Mouse (Mus musculus) forebrain, embryonic 11.5 days (tissue): Measurements from ENCODE around the gene Dnajc22. TPM values are rescaled to one million over a fixed set of nuclear protein-coding genes. Genes with fewer than 3 reads are reported as not detected.

Source experiments
- ATAC-seq: fragments of 200-750 bp; cut with Nextera tagmentation; replicated peaks from 2 replicates; pipeline ENCODE4 v1.8.0; 2017; ENCODE audit warnings: moderate TSS enrichment; ENCODE audit not compliant: low FRiP score
- DNase-seq: peaks from one replicate; pipeline ENCODE4 v3.0.0-alpha.2; 2017; ENCODE audit warnings: low spot score
- H3K27ac ChIP-seq: fragments of 300-500 bp; sonication (generic); 2 replicates; pipeline ENCODE4 v1.5.1; 2014; ENCODE audit warnings: low read depth, low read length
- H3K27me3 ChIP-seq: fragments of 300-500 bp; sonication (generic); 2 replicates; pipeline ENCODE4 v1.6.1; 2014; ENCODE audit warnings: mild to moderate bottlenecking, low read length, mixed read lengths; ENCODE audit not compliant: control insufficient read depth, insufficient read depth
- H3K36me3 ChIP-seq: fragments of 300-500 bp; sonication (generic); 2 replicates; pipeline ENCODE4 v1.6.1; 2014; ENCODE audit warnings: mild to moderate bottlenecking, low read length, moderate library complexity, mixed read lengths; ENCODE audit not compliant: control insufficient read depth, insufficient read depth
- H3K4me1 ChIP-seq: fragments of 300-500 bp; sonication (generic); replicated peaks from 2 replicates; pipeline ENCODE4 v1.6.1; 2014; ENCODE audit warnings: low read length, mixed read lengths; ENCODE audit not compliant: control insufficient read depth, insufficient read depth
- H3K4me2 ChIP-seq: fragments of 300-500 bp; sonication (generic); 2 replicates; pipeline ENCODE4 v1.6.1; 2014; ENCODE audit warnings: low read depth, mild to moderate bottlenecking, low read length, moderate library complexity, mixed read lengths; ENCODE audit not compliant: severe bottlenecking
- H3K4me3 ChIP-seq: fragments of 300-500 bp; sonication (generic); 2 replicates; pipeline ENCODE4 v1.5.1; 2014; ENCODE audit warnings: low read depth, low read length
- H3K9ac ChIP-seq: fragments of 300-500 bp; sonication (generic); 2 replicates; pipeline ENCODE4 v1.6.1; 2014; ENCODE audit warnings: low read length
- H3K9me3 ChIP-seq: fragments of 300-500 bp; sonication (generic); 2 replicates; pipeline ENCODE4 v1.6.1; 2016; ENCODE audit warnings: low read length, mixed read lengths; ENCODE audit not compliant: control insufficient read depth
- WGBS: fragments of 180-500 bp; shearing (Covaris S2); extraction: QIAGEN DNeasy Blood & Tissue Kit; methylation state at CpG from one replicate; pipeline ENCODE4 v1.1.7; 2014; 5-methylcytosine and 5-hydroxymethylcytosine counted together
- polyA plus RNA-seq: library from polyadenylated mRNA; unstranded; fragments of >200 nt; fragmentation: Nextera tagmentation; extraction: Ambion mirVana; gene quantifications from 2 replicates; pipeline ENCODE4 v1.2.1, GENCODE M21; 2014

The Dnajc22 gene
- polyA plus RNA-seq, 1 experiment from 2014 or later, result 0.16 TPM

- Histone ChIP-seq H3K36me3 (peaks cover 12% of the 10 kb centered on the region), H3K4me3 (no peak overlapping the region), H3K4me1 (peaks cover under 1% of the 10 kb centered on the region; the same call in 1 of the 2 replicates), H3K27ac (no peak overlapping the region), H3K9me3 (no peaks in the 10 kb centered on the region), H3K9ac (no peak overlapping the region), H3K27me3 (peaks cover 43% of the 10 kb centered on the region), H3K4me2 (no peak overlapping the region)
- ATAC-seq, result peak; percentile 25; the same call in 1 of the 2 replicates
- DNase-seq, result no peak
- WGBS, result 94% methylated on average over 16 of the region's 16 CpGs
These were observed 10.1 kb upstream of the Dnajc22 start for GRCm38 (mm10) chr15:99082840-99083239.

- Histone ChIP-seq H3K4me3 (no peak overlapping the region), H3K27ac (no peak overlapping the region), H3K4me1 (peaks cover 4% of the 10 kb centered on the region; the same call in 1 of the 2 replicates), H3K9ac (no peak overlapping the region), H3K27me3 (peaks cover 47% of the 10 kb centered on the region), H3K9me3 (no peaks in the 10 kb centered on the region), H3K36me3 (peaks cover 9% of the 10 kb centered on the region; the same call in 1 of the 2 replicates), H3K4me2 (no peak overlapping the region)
- DNase-seq (no peak), ATAC-seq (peak; percentile 17; the same call in 1 of the 2 replicates)
- WGBS, result 72% methylated on average over 9 of the region's 9 CpGs
These were observed 9.7 kb upstream of the Dnajc22 start for GRCm38 (mm10) chr15:99083258-99083657.

GRCm38 (mm10) chr15:99083867-99084557 lies 9.0 kb upstream of the Dnajc22 start:
- Histone ChIP-seq H3K9ac (no peak overlapping the region; the same call in 1 of the 2 replicates), H3K4me3 (no peak overlapping the region), H3K4me2 (peak overlapping the region; percentile 15; the same call in 1 of the 2 replicates), H3K27me3 (peaks cover 54% of the 10 kb centered on the region), H3K4me1 (peaks cover 6% of the 10 kb centered on the region; the same call in 1 of the 2 replicates), H3K9me3 (no peaks in the 10 kb centered on the region), H3K27ac (no peak overlapping the region; the same call in 1 of the 2 replicates), H3K36me3 (peaks cover 9% of the 10 kb centered on the region; the same call in 1 of the 2 replicates)
- 9% methylated on average over 11 of the region's 11 CpGs for WGBS
- DNase-seq (no peak), ATAC-seq (no peak)

- 7% methylated on average over 19 of the region's 19 CpGs for WGBS
- peaks cover 60% of the 10 kb centered on the region for H3K27me3 ChIP-seq
- no peak overlapping the region for H3K27ac ChIP-seq
- H3K4me1 ChIP-seq, result peaks cover 6% of the 10 kb centered on the region; the same call in 1 of the 2 replicates
- peaks cover 9% of the 10 kb centered on the region; the same call in 1 of the 2 replicates for H3K36me3 ChIP-seq
- ATAC-seq (no peak), DNase-seq (no peak)
- H3K9me3 ChIP-seq, result no peaks in the 10 kb centered on the region
- no peak overlapping the region for H3K4me2 ChIP-seq
- no peak overlapping the region for H3K4me3 ChIP-seq
- no peak overlapping the region; the same call in 1 of the 2 replicates for H3K9ac ChIP-seq
These were observed 8.4 kb upstream of the Dnajc22 start for GRCm38 (mm10) chr15:99084618-99085017.

- no peak overlapping the region for H3K9ac ChIP-seq
- 73% methylated on average over 4 of the region's 4 CpGs for WGBS
- ATAC-seq (no peak), DNase-seq (no peak)
- H3K36me3 ChIP-seq, result peaks cover 9% of the 10 kb centered on the region; the same call in 1 of the 2 replicates
- no peak overlapping the region for H3K4me3 ChIP-seq
- peaks cover 73% of the 10 kb centered on the region for H3K27me3 ChIP-seq
- no peaks in the 10 kb centered on the region for H3K9me3 ChIP-seq
- peaks cover 6% of the 10 kb centered on the region; the same call in 1 of the 2 replicates for H3K4me1 ChIP-seq
- no peak overlapping the region for H3K27ac ChIP-seq
- H3K4me2 ChIP-seq, result no peak overlapping the region
These were observed 7.0 kb upstream of the Dnajc22 start for GRCm38 (mm10) chr15:99085997-99086396.

GRCm38 (mm10) chr15:99087253-99088075 lies 5.5 kb upstream of the Dnajc22 start, which contains the start of gene C1ql4:
Gene C1ql4 (minus strand): TSS chr15:99087817.
- Histone ChIP-seq H3K36me3 (peaks cover 4% of the 10 kb centered on the region; the same call in 1 of the 2 replicates), H3K4me3 (peak within 1 kb of the TSS; percentile 14; the same call in 1 of the 2 replicates), H3K4me1 (peaks cover 6% of the 10 kb centered on the region; the same call in 1 of the 2 replicates), H3K9ac (no peak within 1 kb of the TSS), H3K4me2 (peak within 1 kb of the TSS; percentile 43), H3K9me3 (no peaks in the 10 kb centered on the region), H3K27ac (no peak within 1 kb of the TSS), H3K27me3 (peaks cover 84% of the 10 kb centered on the region)
- ATAC-seq (no peak), DNase-seq (peak; percentile 74)
- WGBS, result 8% methylated on average over 58 of the region's 60 CpGs

GRCm38 (mm10) chr15:99088292-99088691 lies 4.7 kb upstream of the Dnajc22 start:
- Histone ChIP-seq H3K4me1 (peaks cover 6% of the 10 kb centered on the region; the same call in 1 of the 2 replicates), H3K4me2 (peak overlapping the region; percentile 43), H3K27me3 (peaks cover 91% of the 10 kb centered on the region), H3K9me3 (no peaks in the 10 kb centered on the region), H3K27ac (no peak overlapping the region), H3K36me3 (no peaks in the 10 kb centered on the region), H3K9ac (no peak overlapping the region), H3K4me3 (peak overlapping the region; percentile 14; the same call in 1 of the 2 replicates)
- under 1% methylated on average over 27 of the region's 27 CpGs for WGBS
- ATAC-seq (peak; percentile 61; the same call in 1 of the 2 replicates), DNase-seq (peak; percentile 93)

- DNase-seq, result no peak
- Histone ChIP-seq H3K27ac (no peak overlapping the region), H3K4me3 (no peak overlapping the region), H3K9ac (no peak overlapping the region), H3K4me1 (peaks cover 10% of the 10 kb centered on the region), H3K4me2 (no peak overlapping the region), H3K9me3 (no peaks in the 10 kb centered on the region), H3K36me3 (no peaks in the 10 kb centered on the region), H3K27me3 (peaks cover 88% of the 10 kb centered on the region)
- WGBS, result 7% methylated on average over 14 of the region's 14 CpGs
- ATAC-seq, result no peak
These were observed 3.9 kb upstream of the Dnajc22 start for GRCm38 (mm10) chr15:99089069-99089468.
